Mouse (Mus musculus) embryonic facial prominence, embryonic 15.5 days (tissue): ENCODE results near the gene Tmem126b. TPM values are rescaled to one million over a fixed set of nuclear protein-coding genes. Genes with fewer than 3 reads are reported as not detected.

ENCODE experiments used
- ATAC-seq: fragments of 200-750 bp; cut with Nextera tagmentation; 2 replicates; pipeline ENCODE4 v1.8.0; 2017; ENCODE audit warnings: low read depth, moderate TSS enrichment; ENCODE audit not compliant: insufficient number of reproducible peaks, low FRiP score, low TSS enrichment
- H3K27ac ChIP-seq: fragments of 300-500 bp; sonication (generic); replicated peaks from 2 replicates; pipeline ENCODE4 v1.5.1; 2015; ENCODE audit warnings: mild to moderate bottlenecking, inconsistent platforms
- H3K27me3 ChIP-seq: fragments of 300-500 bp; sonication (generic); 2 replicates; pipeline ENCODE4 v1.6.1; 2015; ENCODE audit warnings: inconsistent platforms
- H3K36me3 ChIP-seq: fragments of 300-500 bp; sonication (generic); 2 replicates; pipeline ENCODE4 v1.6.1; 2015; ENCODE audit warnings: mild to moderate bottlenecking, inconsistent platforms
- H3K4me1 ChIP-seq: fragments of 300-500 bp; sonication (generic); 2 replicates; pipeline ENCODE4 v1.6.1; 2015; ENCODE audit warnings: inconsistent platforms
- H3K4me2 ChIP-seq: fragments of 300-500 bp; sonication (generic); replicated peaks from 2 replicates; pipeline ENCODE4 v1.6.1; 2015; ENCODE audit warnings: mild to moderate bottlenecking, inconsistent platforms
- H3K4me3 ChIP-seq: fragments of 300-500 bp; sonication (generic); replicated peaks from 2 replicates; pipeline ENCODE4 v1.5.1; 2015; ENCODE audit warnings: mild to moderate bottlenecking, inconsistent platforms
- H3K9ac ChIP-seq: fragments of 300-500 bp; sonication (generic); 2 replicates; pipeline ENCODE4 v1.6.1; 2015; ENCODE audit warnings: inconsistent platforms
- H3K9me3 ChIP-seq: fragments of 300-500 bp; sonication (generic); replicated peaks from 2 replicates; pipeline ENCODE4 v1.6.1; 2016; ENCODE audit warnings: inconsistent platforms
- WGBS: fragments of 180-500 bp; shearing (Covaris S2); methylation state at CpG from one replicate; pipeline ENCODE4 v1.1.7; 2015; 5-methylcytosine and 5-hydroxymethylcytosine counted together
- polyA plus RNA-seq: library from polyadenylated mRNA; unstranded; fragments of >200 nt; fragmentation: Nextera tagmentation; extraction: Ambion mirVana; gene quantifications from 2 replicates; pipeline ENCODE4 v1.2.1, GENCODE M21; 2015

The Tmem126b gene
- 32.8 and 36.9 TPM in 2 replicates for polyA plus RNA-seq

DNA sequence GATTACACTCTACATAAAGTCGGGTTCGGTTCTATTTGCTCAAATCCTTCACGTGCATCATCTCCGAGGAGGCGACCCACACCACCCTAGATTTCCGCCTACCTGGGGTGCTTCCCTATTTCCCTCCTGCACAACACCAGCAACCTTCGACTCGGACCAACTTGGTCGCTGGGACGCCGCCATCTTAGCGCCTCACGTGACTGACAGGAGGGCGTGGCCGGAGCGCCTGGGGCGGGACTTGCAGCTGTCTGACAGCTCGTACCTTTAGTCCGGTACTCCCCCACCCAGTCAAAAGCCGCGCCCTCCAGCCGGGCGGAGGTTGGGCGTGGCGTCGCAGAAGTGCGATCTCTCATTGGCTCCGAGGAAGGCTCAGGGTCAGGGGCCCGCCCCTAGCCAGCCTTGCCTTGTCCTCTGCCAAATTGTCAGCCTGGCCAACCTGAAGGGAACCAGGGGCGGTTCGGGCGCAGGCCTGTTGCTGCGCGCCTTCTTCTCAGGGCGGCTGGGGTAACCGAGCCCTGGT is at the start of gene Tmem126b:
TSS of gene Tmem126b (minus strand) at position 209 of the 520 bp plus-strand sequence.
- WGBS: under 1% methylated on average over 36 of the region's 36 CpGs
- Histone ChIP-seq H3K9me3 (no peaks in the 10 kb centered on the region), H3K36me3 (peaks cover 3% of the 10 kb centered on the region; the same call in 1 of the 2 replicates), H3K27ac (peak within 1 kb of the TSS; percentile 81), H3K4me1 (peaks cover 5% of the 10 kb centered on the region; the same call in 1 of the 2 replicates), H3K4me3 (peak within 1 kb of the TSS; percentile 59), H3K4me2 (peak within 1 kb of the TSS; percentile 93), H3K27me3 (no peaks in the 10 kb centered on the region), H3K9ac (peak within 1 kb of the TSS; percentile 71)
- peak; percentile 100 for ATAC-seq

DNA sequence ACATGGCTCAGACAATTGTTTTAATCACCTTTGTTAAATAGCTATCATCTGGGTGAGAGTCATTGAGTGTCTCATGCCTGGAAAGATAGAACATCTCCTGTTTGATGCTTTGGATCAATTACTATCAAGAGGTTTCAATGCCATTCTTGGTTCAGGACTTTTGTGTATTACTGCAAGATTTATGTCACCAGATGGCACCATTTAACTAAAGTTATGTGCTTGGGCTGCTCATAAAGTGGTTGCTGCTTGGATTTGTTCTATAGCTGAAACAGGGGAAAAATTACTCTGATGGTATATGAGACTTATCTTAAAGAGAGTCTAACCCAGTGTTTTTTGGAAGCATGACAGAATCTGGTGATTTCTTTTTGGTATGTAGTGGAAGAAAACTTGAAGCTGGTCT is 36.5 kb upstream of the Tmem126b start:
- no peaks in the 10 kb centered on the region for H3K4me1 ChIP-seq
- H3K27me3 ChIP-seq: no peaks in the 10 kb centered on the region
- no peak for ATAC-seq

DNA sequence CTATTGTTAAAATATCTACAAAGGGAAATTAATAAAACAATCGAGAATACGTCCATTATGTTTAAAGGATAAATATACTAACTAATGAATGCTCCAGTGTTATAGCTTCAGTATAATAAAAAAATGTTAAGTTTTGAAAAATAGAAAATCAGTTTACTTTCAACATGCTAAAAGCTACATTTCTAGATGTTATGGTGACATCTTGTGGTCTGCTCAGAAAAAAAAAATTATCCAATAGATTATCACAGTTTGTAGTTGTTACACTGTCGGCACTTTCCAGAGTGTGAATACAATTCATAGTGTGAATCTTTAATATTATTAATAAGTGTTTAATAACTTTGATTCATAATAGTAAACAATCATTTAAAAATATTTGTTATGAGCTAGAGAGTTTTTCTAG is 32.3 kb upstream of the Tmem126b start:
- Histone ChIP-seq H3K9me3 (no peaks in the 10 kb centered on the region), H3K4me2 (no peak overlapping the region), H3K27me3 (no peaks in the 10 kb centered on the region), H3K4me1 (no peaks in the 10 kb centered on the region), H3K27ac (no peak overlapping the region), H3K9ac (no peak overlapping the region), H3K36me3 (no peaks in the 10 kb centered on the region), H3K4me3 (no peak overlapping the region)
- ATAC-seq: no peak
- 74% methylated on average over 3 of the region's 3 CpGs for WGBS

More for the DNA sequence above, 36.5 kb upstream of the Tmem126b start:
- Histone ChIP-seq H3K4me2 (no peak overlapping the region), H3K27ac (no peak overlapping the region), H3K9me3 (no peaks in the 10 kb centered on the region), H3K4me3 (no peak overlapping the region), H3K9ac (no peak overlapping the region), H3K36me3 (no peaks in the 10 kb centered on the region)

DNA sequence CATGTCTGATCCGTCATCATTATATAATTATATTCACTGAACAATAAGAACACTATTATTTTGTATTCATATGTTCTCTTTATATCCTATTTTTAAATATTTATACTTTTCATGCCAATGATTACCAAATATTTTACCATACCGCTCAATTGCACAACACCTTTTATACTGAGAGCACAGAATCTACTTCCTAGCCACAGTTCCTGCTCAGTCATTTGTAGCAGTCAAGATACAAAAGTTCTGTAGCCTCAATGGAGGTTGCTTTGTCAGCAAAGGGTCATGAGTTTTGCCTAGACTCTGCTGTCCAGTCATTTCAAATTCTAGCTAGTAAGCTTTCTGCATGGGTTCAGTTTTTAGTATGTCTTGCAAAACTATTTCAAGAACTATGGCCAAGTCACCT is 6.8 kb upstream of the Tmem126b start:
- no peak for ATAC-seq
- 83% methylated on average over 2 of the region's 2 CpGs for WGBS
- no peaks in the 10 kb centered on the region for H3K36me3 ChIP-seq
- no peaks in the 10 kb centered on the region for H3K27me3 ChIP-seq
- no peak overlapping the region for H3K4me3 ChIP-seq
- no peak overlapping the region for H3K4me2 ChIP-seq
- H3K9ac ChIP-seq: no peak overlapping the region
- no peaks in the 10 kb centered on the region for H3K9me3 ChIP-seq
- no peaks in the 10 kb centered on the region for H3K4me1 ChIP-seq
- no peak overlapping the region for H3K27ac ChIP-seq

DNA sequence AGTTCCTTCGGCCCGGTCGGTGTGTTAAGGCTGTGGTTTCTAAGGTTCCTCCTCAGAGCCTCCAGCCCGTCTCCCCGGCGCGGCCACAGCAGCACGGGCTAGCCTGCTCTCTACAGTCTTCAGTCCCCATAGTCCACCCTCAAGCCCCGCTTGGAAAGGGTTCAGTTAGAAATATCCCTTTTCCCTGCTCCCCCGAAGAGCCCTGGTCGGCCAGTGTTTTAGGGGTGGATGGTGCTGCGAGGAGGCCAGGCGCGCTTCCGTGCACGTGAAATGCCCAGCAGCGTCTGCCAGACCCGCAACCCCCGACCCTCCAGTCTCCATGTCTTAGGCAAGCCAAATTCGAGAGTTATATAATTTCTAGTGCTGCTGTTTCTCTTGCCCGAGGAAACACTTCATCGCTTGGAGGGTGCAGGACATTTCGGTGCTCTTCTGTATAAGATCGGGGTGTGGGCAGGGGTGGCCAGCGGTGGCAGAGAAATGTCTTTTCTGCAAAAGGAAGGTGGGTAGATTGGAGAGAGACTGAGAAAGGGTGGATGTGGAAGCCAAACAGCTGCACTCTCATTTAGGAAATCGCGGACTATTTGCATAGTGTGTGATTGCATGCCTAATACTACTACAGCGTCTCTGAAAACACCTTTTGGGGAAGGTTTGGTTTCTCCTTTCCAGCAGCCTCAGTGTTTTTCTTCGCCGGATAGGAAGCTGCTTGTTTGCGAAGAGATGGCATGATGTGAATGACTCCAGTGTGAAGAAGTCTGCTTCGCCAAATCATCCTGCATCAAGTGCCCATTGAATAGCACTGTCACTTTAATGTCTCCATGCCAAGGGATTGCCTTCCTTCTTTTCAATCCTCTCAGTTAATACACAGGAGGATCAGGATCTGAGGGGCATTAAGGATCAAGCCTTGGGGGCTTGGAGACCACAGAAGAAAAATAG is 778 bp upstream of the Tmem126b start, which contains the start of gene Dlg2:
TSS of gene Dlg2 (plus strand) at position 360 of the 933 bp plus-strand sequence.
- Histone ChIP-seq H3K27me3 (no peaks in the 10 kb centered on the region), H3K4me2 (peak within 1 kb of the TSS; percentile 93), H3K4me1 (peaks cover 5% of the 10 kb centered on the region; the same call in 1 of the 2 replicates), H3K9me3 (no peaks in the 10 kb centered on the region), H3K9ac (peak within 1 kb of the TSS; percentile 71), H3K4me3 (peak within 1 kb of the TSS; percentile 59), H3K27ac (peak within 1 kb of the TSS; percentile 81), H3K36me3 (peaks cover 3% of the 10 kb centered on the region; the same call in 1 of the 2 replicates)
- no peak; the same call in 1 of the 2 replicates for ATAC-seq
- WGBS: under 1% methylated on average over 32 of the region's 32 CpGs

DNA sequence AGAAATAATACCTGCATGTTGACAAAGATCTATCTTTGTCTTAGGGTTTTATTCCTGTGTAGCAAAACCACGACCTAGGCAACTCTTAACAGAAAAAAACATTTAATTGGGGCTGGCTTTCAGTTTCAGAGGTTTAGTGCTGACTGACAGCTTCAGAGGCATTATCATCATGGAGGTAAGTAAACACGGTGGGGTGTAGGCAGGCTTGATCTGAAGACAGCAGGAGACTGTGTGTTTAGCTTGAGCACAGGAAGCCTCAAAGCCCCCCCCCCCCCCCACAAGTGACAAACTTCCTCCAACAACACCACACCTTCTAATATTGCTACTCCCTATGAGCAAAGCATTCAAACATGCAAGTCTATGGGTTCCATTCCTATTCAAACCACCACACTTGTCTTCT is 2.3 kb downstream of the Tmem126b start:
- Histone ChIP-seq H3K4me1 (peaks cover 5% of the 10 kb centered on the region; the same call in 1 of the 2 replicates), H3K9ac (no peak overlapping the region), H3K4me3 (no peak overlapping the region), H3K36me3 (peaks cover 17% of the 10 kb centered on the region), H3K9me3 (no peaks in the 10 kb centered on the region), H3K4me2 (no peak overlapping the region), H3K27me3 (no peaks in the 10 kb centered on the region), H3K27ac (no peak overlapping the region)
- no peak for ATAC-seq
- 66% methylated on average over 2 of the region's 2 CpGs for WGBS

DNA sequence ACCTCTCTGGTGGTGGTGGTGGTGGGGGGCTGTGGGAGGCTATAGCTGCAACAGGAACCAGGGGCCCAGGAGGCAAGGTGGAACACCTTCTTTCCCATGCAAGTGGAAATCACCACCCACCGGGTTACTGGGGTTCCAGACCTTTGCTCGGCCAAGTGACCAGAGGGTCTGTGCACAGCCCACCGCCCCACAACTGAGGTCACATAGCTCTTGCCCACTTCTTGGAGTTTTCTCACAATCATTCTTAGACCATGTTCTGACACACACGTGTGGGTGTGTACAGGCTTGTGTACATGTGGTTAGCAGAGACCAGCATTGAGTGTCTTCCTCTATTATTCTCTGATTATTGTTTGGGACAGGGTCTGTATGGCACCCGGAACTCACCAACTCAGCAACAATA is 14.4 kb downstream of the Tmem126b start:
- no peak overlapping the region for H3K27ac ChIP-seq
- H3K36me3 ChIP-seq: 0 out of 2 replicates have a peak, but pooled peaks cover under 1% of the 10 kb centered on the region
- H3K4me3 ChIP-seq: no peak overlapping the region
- no peak overlapping the region for H3K4me2 ChIP-seq
- H3K9ac ChIP-seq: no peak overlapping the region
- 0 out of 2 replicates have a peak, but pooled peaks cover 4% of the 10 kb centered on the region for H3K4me1 ChIP-seq
- no peaks in the 10 kb centered on the region for H3K27me3 ChIP-seq
- whole genome bisulfite sequencing: 94% methylated on average over 5 of the region's 5 CpGs
- no peaks in the 10 kb centered on the region for H3K9me3 ChIP-seq
- no peak for ATAC-seq

DNA sequence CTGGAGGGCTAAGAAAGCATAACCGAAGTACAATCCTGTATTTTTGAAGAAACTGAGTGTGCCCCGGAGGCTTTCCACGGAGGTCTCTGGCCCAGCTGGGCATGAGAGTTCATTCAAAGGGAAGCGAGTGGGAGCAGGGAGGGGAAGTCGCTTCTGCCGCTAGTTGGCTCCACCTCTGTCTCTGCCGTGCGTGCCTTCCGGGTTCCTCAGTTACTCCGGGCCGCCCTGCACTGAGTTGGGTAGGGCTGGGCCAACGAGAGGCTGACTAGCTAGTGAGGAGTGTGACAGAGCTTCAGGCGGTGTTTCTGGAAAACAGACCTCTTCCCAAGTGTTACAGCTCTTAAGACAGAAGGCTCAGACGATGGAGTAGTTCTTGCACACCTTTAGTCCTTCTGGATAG is 14.9 kb downstream of the Tmem126b start:
- Histone ChIP-seq H3K4me1 (peaks cover 9% of the 10 kb centered on the region; the same call in 1 of the 2 replicates), H3K27me3 (no peaks in the 10 kb centered on the region), H3K27ac (no peak overlapping the region), H3K4me3 (no peak overlapping the region), H3K9me3 (no peaks in the 10 kb centered on the region), H3K4me2 (no peak overlapping the region), H3K36me3 (no peaks in the 10 kb centered on the region), H3K9ac (no peak overlapping the region)
- 15% methylated on average over 14 of the region's 14 CpGs for WGBS
- ATAC-seq: no peak

DNA sequence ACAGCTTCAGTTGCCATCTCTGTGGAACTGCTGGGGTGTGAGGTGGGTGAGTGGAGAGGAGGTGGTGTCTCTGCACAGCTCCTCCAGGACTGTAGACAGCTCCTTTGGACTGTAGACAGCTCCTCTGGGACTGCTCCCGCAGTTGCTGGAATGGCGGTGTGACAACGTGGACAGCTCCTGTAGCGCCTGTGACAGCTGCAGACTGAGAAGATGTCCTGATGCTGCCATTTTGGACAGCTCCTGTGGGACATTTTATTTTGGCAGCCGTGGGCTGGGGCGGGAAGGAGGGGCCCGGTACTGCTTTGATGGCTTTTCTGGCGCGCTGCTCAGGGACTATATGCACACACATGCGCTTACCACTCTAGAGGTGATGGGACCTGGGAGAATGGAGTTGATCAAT is 15.5 kb downstream of the Tmem126b start:
- Histone ChIP-seq H3K9ac (no peak overlapping the region), H3K36me3 (no peaks in the 10 kb centered on the region), H3K9me3 (no peaks in the 10 kb centered on the region), H3K4me3 (no peak overlapping the region), H3K27me3 (no peaks in the 10 kb centered on the region), H3K27ac (no peak overlapping the region), H3K4me2 (no peak overlapping the region), H3K4me1 (peaks cover 13% of the 10 kb centered on the region; the same call in 1 of the 2 replicates)
- WGBS: 40% methylated on average over 10 of the region's 10 CpGs
- no peak for ATAC-seq

DNA sequence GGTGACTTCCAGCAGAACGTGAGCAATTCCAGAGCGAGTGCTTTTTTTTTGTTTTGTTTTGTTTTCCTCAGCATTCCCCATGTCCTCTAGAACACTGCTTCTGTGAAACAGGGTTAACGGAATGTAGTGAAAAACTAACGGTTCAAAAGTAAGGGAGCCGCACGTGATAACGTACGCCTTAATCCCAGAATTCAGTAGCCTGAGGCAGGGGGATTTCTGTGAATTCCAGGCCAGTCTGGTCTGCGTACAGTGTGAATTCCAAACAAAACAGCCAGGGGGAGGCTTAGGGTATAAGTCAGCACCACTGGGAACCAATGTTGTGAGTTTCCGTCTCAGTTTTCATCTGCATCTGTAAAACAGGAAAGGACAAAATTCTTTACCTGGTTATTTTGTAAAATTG is 18.3 kb downstream of the Tmem126b start:
- Histone ChIP-seq H3K27me3 (no peaks in the 10 kb centered on the region), H3K27ac (peak overlapping the region; percentile 95), H3K4me3 (peak overlapping the region; percentile 67), H3K4me1 (peaks cover 13% of the 10 kb centered on the region; the same call in 1 of the 2 replicates), H3K36me3 (peaks cover 10% of the 10 kb centered on the region; the same call in 1 of the 2 replicates), H3K4me2 (peak overlapping the region; percentile 59), H3K9me3 (no peaks in the 10 kb centered on the region), H3K9ac (peak overlapping the region; percentile 57)
- peak; percentile 63; the same call in 1 of the 2 replicates for ATAC-seq
- WGBS: 2% methylated on average over 10 of the region's 10 CpGs

DNA sequence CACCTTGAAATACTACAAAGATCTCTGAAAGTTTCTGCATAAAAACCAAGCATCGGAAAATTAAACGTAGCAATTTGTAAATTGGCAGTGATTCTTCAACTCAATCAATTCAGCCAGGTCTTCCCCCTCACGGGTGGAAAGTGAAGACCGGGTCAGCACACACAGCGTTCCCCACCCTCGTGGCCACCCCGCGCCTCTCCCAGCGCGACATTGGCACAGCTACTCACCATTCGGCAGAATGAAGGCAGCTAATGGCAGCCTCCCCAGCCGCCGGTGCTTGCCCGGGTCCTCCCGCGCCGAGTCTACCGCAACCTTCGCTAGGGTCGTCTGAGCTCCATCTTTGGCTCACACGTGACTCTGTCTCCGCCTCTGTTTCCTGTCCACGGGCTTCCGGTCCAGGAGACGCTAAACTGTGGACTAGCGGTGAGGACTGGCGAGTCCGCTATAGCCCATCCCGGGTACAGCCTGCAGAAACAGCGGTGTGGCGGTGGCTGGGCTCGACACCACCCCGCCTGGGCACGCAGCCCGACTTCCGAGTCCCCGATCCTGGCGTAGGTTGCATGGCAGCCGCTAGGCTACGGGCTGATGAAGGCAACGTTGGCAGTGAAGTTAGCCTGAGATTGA is 18.8 kb downstream of the Tmem126b start, which contains the start of gene Tmem126a:
TSS of gene Tmem126a (minus strand) at position 385 of the 624 bp plus-strand sequence.
- Histone ChIP-seq H3K4me3 (peak within 1 kb of the TSS; percentile 67), H3K27me3 (no peaks in the 10 kb centered on the region), H3K4me2 (peak within 1 kb of the TSS; percentile 59), H3K9ac (peak within 1 kb of the TSS; percentile 57), H3K27ac (peak within 1 kb of the TSS; percentile 95), H3K4me1 (peaks cover 13% of the 10 kb centered on the region; the same call in 1 of the 2 replicates), H3K36me3 (peaks cover 10% of the 10 kb centered on the region; the same call in 1 of the 2 replicates), H3K9me3 (no peaks in the 10 kb centered on the region)
- peak; percentile 94 for ATAC-seq
- WGBS: under 1% methylated on average over 41 of the region's 41 CpGs
